Mouse (Mus musculus) testis, adult 2 months (tissue): ENCODE results near the gene Btbd1.

ENCODE experiments used
- CTCF ChIP-seq: fragments of 200-500 bp; IDR thresholded peaks from 2 replicates; pipeline ENCODE4 v1.5.1; 2012; ENCODE audit warnings: low read depth, mild to moderate bottlenecking, inconsistent platforms, low read length, moderate library complexity; ENCODE audit not compliant: control insufficient read depth, insufficient read depth, insufficient replicate concordance
- POLR2A ChIP-seq: fragments of 200-500 bp; IDR thresholded peaks from 2 replicates; pipeline ENCODE4 v1.6.1; 2012; ENCODE audit warnings: low read depth, mild to moderate bottlenecking, inconsistent platforms, low read length, moderate library complexity; ENCODE audit not compliant: control insufficient read depth

GRCm38 (mm10) chr7:81846008-81846407 lies 16.8 kb upstream of the Btbd1 start:
- no peak for TF ChIP-seq CTCF
- no peak for TF ChIP-seq POLR2A
